Mouse (Mus musculus) neural tube, embryonic 15.5 days (tissue): ENCODE results near the gene Chd2. TPM values are rescaled to one million over a fixed set of nuclear protein-coding genes. Genes with fewer than 3 reads are reported as not detected.

Experiments
- ATAC-seq: fragments of 200-750 bp; cut with Nextera tagmentation; 2 replicates; pipeline ENCODE4 v1.8.0; 2017; ENCODE audit warnings: mild to moderate bottlenecking, moderate TSS enrichment, moderate library complexity; ENCODE audit not compliant: low FRiP score
- H3K27ac ChIP-seq: fragments of 300-500 bp; sonication (generic); replicated peaks from 2 replicates; pipeline ENCODE4 v1.5.1; 2015; ENCODE audit warnings: mild to moderate bottlenecking, inconsistent platforms
- H3K27me3 ChIP-seq: fragments of 300-500 bp; sonication (generic); replicated peaks from 2 replicates; pipeline ENCODE4 v1.6.1; 2015; ENCODE audit warnings: inconsistent platforms
- H3K36me3 ChIP-seq: fragments of 300-500 bp; sonication (generic); 2 replicates; pipeline ENCODE4 v1.6.1; 2015; ENCODE audit warnings: inconsistent platforms
- H3K4me1 ChIP-seq: fragments of 300-500 bp; sonication (generic); 2 replicates; pipeline ENCODE4 v1.6.1; 2015; ENCODE audit warnings: inconsistent platforms
- H3K4me2 ChIP-seq: fragments of 300-500 bp; sonication (generic); 2 replicates; pipeline ENCODE4 v1.6.1; 2015; ENCODE audit warnings: inconsistent platforms, mild to moderate bottlenecking, moderate library complexity
- H3K4me3 ChIP-seq: fragments of 300-500 bp; sonication (generic); replicated peaks from 2 replicates; pipeline ENCODE4 v1.5.1; 2015; ENCODE audit warnings: mild to moderate bottlenecking, inconsistent platforms
- H3K9ac ChIP-seq: fragments of 300-500 bp; sonication (generic); replicated peaks from 2 replicates; pipeline ENCODE4 v1.6.1; 2015; ENCODE audit warnings: mild to moderate bottlenecking, inconsistent platforms
- H3K9me3 ChIP-seq: fragments of 300-500 bp; sonication (generic); replicated peaks from 2 replicates; pipeline ENCODE4 v1.6.1; 2016; ENCODE audit warnings: inconsistent platforms
- whole genome bisulfite sequencing: fragments of 180-500 bp; shearing (Covaris S2); methylation state at CpG from one replicate; pipeline ENCODE4 v1.1.7; 2015; ENCODE audit warnings: mixed read lengths; 5-methylcytosine and 5-hydroxymethylcytosine counted together
- polyA plus RNA-seq: library from polyadenylated mRNA; unstranded; fragments of >200 nt; fragmentation: Nextera tagmentation; extraction: Ambion mirVana; gene quantifications from 2 replicates; pipeline ENCODE4 v1.2.1, GENCODE M21; 2015

The Chd2 gene
- 31.2 and 39.3 TPM in 2 replicates for polyA plus RNA-seq

DNA sequence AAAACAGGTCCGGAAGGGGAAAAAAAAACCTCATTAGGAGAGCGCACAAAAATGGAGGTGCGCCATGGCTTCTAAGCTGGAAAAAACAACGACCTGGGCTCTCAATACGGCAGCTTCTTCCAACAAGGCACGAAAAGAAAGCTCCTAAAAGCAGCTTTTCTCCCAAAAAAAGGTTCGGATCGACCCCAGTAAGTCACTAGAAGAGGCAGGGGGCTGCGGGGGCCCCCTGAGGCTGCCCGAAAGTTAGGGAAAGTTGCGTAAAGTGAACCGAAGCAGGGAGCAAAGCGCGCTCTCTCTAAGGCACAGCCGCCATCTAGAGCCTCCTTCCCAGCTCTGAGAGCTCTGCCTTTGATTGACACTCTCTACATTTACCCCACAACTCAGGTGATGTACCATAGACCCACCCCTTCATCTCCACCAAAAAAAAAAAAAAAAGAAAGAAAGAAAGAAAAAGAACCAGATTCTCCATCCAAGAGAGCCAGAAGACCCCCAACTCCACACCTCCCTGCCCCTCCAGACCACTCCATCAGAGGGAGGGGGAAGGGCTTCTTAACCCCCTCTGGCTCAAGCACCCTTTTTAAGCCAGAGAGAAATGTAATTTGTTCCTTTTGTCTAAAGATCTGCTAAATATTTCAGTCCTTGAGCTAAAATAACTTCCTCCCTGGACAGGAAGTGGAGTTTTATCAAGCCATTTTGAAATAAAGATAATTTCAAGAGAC is at the start of gene Chd2:
Chd2 (minus strand) TSS at position 419 of the 719 bp plus-strand sequence.
- Histone ChIP-seq H3K9me3 (no peaks in the 10 kb centered on the region), H3K4me1 (peaks cover 15% of the 10 kb centered on the region), H3K27ac (peak within 1 kb of the TSS; percentile 96), H3K4me2 (peak within 1 kb of the TSS; percentile 61), H3K27me3 (no peaks in the 10 kb centered on the region), H3K9ac (peak within 1 kb of the TSS; percentile 74), H3K4me3 (peak within 1 kb of the TSS; percentile 55), H3K36me3 (0 out of 2 replicates have a peak, but pooled peaks cover 3% of the 10 kb centered on the region)
- no peak for ATAC-seq
- 0% methylated on average over 15 of the region's 15 CpGs for WGBS

DNA sequence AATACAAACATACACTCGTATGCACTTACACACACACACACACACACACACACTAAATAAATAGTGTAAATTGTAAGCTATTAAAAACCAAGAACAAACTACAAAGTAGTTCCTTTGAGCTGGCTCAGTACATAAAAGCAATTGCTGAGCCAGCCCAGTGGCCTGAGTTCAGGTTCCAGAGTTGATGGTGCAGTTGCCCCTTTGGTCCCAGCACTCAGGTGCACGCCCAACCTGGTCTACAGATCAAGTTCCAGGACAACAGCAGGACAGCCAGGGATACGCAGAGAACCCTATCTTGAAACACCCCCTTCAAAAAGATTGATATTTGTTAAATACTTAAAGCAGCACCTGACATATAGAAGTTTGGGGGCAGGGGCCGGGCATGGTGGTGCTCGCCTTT is 49.1 kb upstream of the Chd2 start:
- H3K9ac ChIP-seq: no peak overlapping the region
- no peak overlapping the region for H3K4me3 ChIP-seq
- no peaks in the 10 kb centered on the region for H3K27me3 ChIP-seq
- no peaks in the 10 kb centered on the region for H3K9me3 ChIP-seq
- 96% methylated on average over 5 of the region's 5 CpGs for WGBS
- H3K36me3 ChIP-seq: no peaks in the 10 kb centered on the region
- peaks cover 28% of the 10 kb centered on the region for H3K4me1 ChIP-seq
- H3K27ac ChIP-seq: no peak overlapping the region
- H3K4me2 ChIP-seq: no peak overlapping the region
- no peak for ATAC-seq

DNA sequence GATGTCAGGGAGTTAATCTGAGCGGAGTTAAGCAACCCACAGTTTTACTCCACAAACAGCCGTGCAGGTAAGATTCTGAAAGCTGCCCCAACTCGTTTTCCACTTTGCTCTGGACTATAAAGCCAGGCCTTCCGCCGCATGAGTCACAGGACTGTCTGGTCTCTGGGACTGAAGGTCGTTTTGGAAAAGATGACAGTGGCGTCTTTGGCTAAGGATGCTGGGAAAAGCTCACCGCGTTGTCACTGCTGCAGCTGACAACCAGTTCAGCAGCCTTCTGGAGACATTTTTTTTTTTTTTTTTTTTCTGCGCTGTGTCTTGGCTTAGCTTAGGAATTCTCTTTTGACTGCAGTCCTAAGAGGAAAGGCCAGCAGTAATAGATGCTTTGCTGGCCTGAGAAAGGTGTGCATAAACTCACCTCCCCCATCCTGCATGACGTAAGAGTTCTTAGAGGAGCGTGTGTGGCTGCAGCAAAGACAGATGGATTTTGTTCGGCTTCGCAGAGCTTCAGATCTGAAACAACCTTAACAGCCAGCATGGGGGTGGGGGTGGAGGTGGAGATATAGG is 47.7 kb upstream of the Chd2 start:
- H3K36me3 ChIP-seq: no peaks in the 10 kb centered on the region
- H3K27me3 ChIP-seq: no peaks in the 10 kb centered on the region
- no peak overlapping the region for H3K9ac ChIP-seq
- peaks cover 21% of the 10 kb centered on the region for H3K4me1 ChIP-seq
- peak overlapping the region; percentile 79 for H3K27ac ChIP-seq
- peak overlapping the region; percentile 19 for H3K4me2 ChIP-seq
- no peaks in the 10 kb centered on the region for H3K9me3 ChIP-seq
- WGBS: 47% methylated on average over 14 of the region's 14 CpGs
- 0 out of 2 replicates have a peak, but pooled peaks have one; percentile 23 for ATAC-seq
- no peak overlapping the region for H3K4me3 ChIP-seq

DNA sequence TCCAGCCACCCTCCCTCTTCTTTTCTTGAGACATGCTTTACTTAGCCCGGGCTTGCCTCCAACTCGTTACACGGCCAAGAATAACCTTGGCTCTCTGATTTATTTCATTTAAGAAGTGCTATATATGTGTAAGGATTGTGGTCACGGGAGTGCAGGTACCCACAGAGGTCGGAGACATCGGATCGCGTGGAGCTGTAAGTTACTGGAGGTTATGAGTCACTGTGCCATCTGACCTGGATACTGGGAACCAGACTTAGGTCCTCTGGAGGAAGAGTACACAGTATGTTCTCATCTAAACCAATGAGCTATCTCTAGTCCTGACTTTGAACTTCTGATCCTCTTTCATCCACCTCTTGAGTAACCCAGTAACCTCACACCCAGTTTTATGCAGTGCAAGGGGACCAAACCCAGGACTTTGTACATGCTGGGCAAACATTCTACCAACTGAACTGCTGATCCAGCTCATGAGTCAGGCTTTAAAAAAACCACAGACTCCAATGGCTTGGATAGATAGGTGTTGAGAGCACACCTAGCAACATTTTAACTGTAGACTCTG is 46.8 kb upstream of the Chd2 start:
- no peaks in the 10 kb centered on the region for H3K36me3 ChIP-seq
- no peak overlapping the region for H3K4me3 ChIP-seq
- no peaks in the 10 kb centered on the region for H3K27me3 ChIP-seq
- peak overlapping the region; percentile 79 for H3K27ac ChIP-seq
- peaks cover 20% of the 10 kb centered on the region for H3K4me1 ChIP-seq
- no peak for ATAC-seq
- no peak overlapping the region for H3K4me2 ChIP-seq
- no peaks in the 10 kb centered on the region for H3K9me3 ChIP-seq
- H3K9ac ChIP-seq: no peak overlapping the region
- WGBS: 78% methylated on average over 8 of the region's 8 CpGs

DNA sequence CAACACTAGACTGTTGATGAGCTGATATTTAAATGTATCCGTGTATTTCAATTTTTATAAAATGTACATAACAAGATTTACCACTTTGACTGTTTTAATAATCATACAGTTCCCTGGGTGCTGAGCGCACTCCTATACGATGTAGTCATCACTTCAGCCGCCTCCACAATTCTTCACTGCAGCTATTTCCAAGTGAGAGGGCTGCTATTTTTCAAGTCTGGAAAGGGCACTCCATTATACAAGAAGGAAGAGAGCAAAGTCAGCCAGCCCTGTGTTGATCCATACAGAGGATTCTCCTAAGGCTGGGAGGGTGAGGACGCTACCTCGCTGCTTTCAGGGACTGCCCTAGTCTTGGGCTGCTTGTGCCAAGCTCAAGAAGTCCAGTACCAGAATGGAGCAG is 45.1 kb upstream of the Chd2 start:
- no peak overlapping the region for H3K4me3 ChIP-seq
- H3K9me3 ChIP-seq: no peaks in the 10 kb centered on the region
- H3K4me1 ChIP-seq: peaks cover 20% of the 10 kb centered on the region
- no peak overlapping the region for H3K27ac ChIP-seq
- H3K9ac ChIP-seq: no peak overlapping the region
- no peak overlapping the region for H3K4me2 ChIP-seq
- H3K27me3 ChIP-seq: no peaks in the 10 kb centered on the region
- WGBS: 90% methylated on average over 6 of the region's 6 CpGs
- no peaks in the 10 kb centered on the region for H3K36me3 ChIP-seq
- no peak for ATAC-seq

DNA sequence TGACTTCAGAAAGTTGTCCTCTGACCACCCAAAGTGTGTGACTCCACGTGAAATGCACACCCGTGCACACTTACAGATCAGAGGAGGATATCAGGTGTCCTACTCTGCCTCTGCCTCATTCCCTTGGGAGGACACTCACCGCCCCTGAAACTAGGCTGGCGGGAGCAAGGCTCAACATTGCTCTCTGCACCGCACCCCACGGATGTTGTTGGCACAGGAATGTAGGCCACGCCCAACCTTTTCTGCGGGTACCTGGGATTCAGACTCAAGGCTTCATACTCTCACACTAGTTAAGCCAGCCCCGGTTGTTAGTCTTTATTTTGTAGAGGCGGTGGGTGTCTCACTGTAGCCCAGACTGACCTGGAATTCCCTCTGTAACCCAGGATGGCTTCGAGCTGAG is 44.6 kb upstream of the Chd2 start:
- Histone ChIP-seq H3K4me1 (peaks cover 20% of the 10 kb centered on the region), H3K27ac (no peak overlapping the region), H3K4me3 (no peak overlapping the region), H3K36me3 (no peaks in the 10 kb centered on the region), H3K27me3 (no peaks in the 10 kb centered on the region), H3K9ac (no peak overlapping the region), H3K9me3 (no peaks in the 10 kb centered on the region), H3K4me2 (no peak overlapping the region)
- 77% methylated on average over 11 of the region's 11 CpGs for WGBS
- no peak for ATAC-seq

DNA sequence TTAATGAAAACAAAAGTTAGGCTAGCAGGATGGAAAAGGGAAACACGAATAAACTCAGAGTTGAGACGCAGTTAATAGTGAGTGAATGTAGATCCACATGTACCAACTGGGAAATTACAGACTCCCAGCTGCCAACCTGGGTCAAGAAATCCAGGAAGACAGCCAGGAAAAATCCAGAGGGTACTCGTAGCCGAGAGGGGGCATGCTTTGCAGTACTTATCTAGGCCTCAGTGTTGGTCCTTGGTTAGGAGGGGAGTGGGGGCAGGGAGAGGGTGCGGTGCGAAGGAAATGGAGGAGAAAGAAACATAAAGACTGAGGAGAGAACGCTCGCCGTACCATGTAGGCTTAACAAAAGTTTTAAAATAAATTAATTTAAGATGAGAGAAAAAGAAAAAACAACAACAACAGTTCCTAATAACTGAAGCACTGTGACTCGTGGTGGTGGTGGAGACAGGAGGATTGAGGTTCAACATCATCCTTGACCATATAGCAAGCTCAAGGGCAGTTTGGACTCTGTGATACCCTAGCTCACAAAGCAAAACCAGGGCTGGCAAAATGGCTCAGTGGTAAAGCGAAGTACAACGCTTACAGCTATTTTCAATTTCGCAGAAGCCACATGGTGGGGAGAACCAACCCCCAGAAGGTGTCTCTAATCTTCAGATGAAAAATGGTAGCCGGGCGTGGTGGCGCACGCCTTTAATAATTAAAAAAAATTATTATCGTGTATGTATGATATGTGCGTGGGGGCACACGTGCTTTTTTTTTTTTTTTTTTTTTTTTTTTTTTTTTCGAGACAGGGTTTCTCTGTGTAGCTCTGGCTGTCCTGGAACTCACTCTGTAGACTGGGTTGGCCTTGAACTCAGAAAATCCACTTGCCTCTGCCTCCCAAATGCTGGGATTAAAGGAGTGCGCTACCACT is 43.7 kb upstream of the Chd2 start:
- Histone ChIP-seq H3K4me2 (no peak overlapping the region), H3K36me3 (no peaks in the 10 kb centered on the region), H3K4me3 (no peak overlapping the region), H3K9me3 (no peaks in the 10 kb centered on the region), H3K4me1 (peaks cover 20% of the 10 kb centered on the region), H3K27me3 (no peaks in the 10 kb centered on the region), H3K9ac (no peak overlapping the region; the same call in 1 of the 2 replicates), H3K27ac (peak overlapping the region; percentile 60)
- ATAC-seq: no peak
- 84% methylated on average over 22 of the region's 22 CpGs for WGBS

DNA sequence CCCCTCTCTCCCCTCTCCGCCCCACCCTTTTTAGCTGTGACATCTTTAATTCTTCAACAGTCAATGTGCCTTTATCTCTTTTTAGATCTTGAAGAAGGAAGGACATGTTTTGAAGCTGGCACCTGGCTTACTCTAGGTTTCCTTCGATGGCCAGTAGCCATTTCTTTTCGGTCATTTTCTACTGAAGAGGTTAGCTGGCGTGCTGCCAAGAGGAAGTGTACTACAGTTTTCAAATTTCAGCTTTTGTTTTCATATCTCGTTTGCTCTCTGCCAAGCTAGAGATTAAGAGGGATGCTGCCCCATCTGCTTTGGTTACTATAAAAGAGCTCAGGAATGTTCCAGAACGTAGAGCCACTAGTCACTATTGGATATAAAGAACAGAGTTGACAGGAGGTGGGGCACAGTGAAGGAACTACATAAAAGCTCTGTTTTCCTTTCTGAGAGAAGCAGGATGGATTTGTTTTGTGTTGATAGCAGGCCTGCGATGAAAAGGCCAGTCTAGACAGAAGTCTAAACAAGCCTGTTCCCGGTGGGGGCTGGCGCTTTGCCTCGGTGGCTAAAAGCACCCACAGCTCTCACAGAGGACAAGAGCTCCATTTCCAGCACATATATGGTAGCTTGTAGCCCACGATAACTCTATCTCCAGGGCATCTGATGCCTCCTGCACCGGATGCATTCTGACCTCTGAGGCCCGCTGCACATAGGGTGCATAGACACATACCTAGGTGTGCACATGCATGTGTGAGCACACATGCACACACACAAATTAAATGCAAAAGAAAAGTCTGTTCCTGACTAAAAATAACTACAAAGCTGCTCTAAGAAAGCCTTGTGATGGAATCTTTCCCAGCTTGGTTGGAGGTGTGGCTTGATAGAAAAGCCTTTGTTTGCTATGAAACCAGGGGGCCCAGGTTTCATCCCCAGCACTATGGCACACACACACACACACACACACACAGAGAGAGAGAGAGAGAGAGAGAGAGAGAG is 42.7 kb upstream of the Chd2 start:
- no peaks in the 10 kb centered on the region for H3K27me3 ChIP-seq
- no peak overlapping the region for H3K4me3 ChIP-seq
- H3K27ac ChIP-seq: peak overlapping the region; percentile 81
- H3K36me3 ChIP-seq: no peaks in the 10 kb centered on the region
- whole genome bisulfite sequencing: 34% methylated on average over 13 of the region's 13 CpGs
- H3K9me3 ChIP-seq: no peaks in the 10 kb centered on the region
- no peak overlapping the region for H3K4me2 ChIP-seq
- ATAC-seq: peak; percentile 39; the same call in 1 of the 2 replicates
- no peak overlapping the region for H3K9ac ChIP-seq
- peaks cover 16% of the 10 kb centered on the region for H3K4me1 ChIP-seq

DNA sequence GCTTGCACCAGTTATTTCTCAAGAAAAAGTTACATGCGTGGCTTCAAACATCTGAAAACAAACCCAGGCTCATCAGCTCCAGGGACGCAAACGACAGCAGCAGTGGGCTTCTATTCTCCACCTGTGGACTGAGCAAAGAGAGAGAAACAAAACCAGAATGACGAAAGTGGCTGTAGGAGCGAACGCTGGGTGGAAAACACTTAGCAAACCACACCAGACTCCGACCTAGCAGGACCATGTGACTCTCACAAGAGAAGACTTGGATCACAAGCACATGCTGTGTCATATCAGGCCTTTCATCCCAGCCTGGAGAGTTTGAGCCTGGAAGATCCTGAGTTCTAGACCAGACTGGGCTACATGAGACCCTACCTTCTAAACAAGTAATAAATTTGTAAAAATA is 41.8 kb upstream of the Chd2 start:
- Histone ChIP-seq H3K27me3 (no peaks in the 10 kb centered on the region), H3K9ac (no peak overlapping the region), H3K4me2 (no peak overlapping the region), H3K9me3 (no peaks in the 10 kb centered on the region), H3K4me1 (peaks cover 11% of the 10 kb centered on the region), H3K4me3 (no peak overlapping the region), H3K27ac (peak overlapping the region; percentile 81; the same call in 1 of the 2 replicates), H3K36me3 (no peaks in the 10 kb centered on the region)
- WGBS: 80% methylated on average over 7 of the region's 7 CpGs
- no peak for ATAC-seq

DNA sequence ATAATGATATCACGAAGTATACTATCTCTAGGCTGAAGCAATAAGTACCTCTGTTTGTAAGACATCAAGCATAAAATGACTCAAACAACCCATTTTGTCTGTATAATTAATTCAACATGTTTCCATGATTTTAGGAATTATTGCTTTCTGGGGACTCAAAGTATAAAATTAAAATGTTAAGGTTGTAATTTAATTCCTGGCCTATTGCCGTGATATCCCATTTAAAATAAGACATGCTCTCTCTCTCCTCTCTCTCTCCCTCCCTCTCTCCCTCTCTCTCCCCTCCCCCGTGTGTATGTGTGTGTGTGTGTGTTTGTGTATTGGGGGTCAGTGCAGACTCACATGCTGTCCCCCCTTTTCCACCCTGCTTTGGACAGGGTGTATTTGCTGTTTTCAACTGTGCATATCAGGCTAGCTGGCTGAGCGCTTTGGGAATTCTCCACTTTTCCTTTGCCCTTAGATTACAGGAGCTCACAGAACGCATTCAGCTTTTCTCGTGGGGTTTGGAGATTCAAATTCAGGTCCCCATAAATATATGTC is 40.3 kb upstream of the Chd2 start:
- no peaks in the 10 kb centered on the region for H3K9me3 ChIP-seq
- no peak overlapping the region for H3K9ac ChIP-seq
- H3K4me3 ChIP-seq: no peak overlapping the region
- H3K4me2 ChIP-seq: no peak overlapping the region
- H3K27ac ChIP-seq: no peak overlapping the region
- H3K27me3 ChIP-seq: no peaks in the 10 kb centered on the region
- no peak; the same call in 1 of the 2 replicates for ATAC-seq
- 43% methylated on average over 6 of the region's 6 CpGs for WGBS
- no peaks in the 10 kb centered on the region for H3K36me3 ChIP-seq
- peaks cover 11% of the 10 kb centered on the region for H3K4me1 ChIP-seq
